Mouse (Mus musculus) liver, embryonic 13.5 days (tissue): ENCODE data around the gene Dcp1b. TPM values are rescaled to one million over a fixed set of nuclear protein-coding genes. Genes with fewer than 3 reads are reported as not detected.
"Not testable (repeated sequence)": the region's sequence is repeated elsewhere in the genome, so short reads cannot be mapped to it uniquely, and the experiment has no call there.

Experiments
- ATAC-seq: fragments of 200-750 bp; cut with Nextera tagmentation; 2 replicates; pipeline ENCODE4 v1.8.0; 2017; ENCODE audit warnings: low read depth, mild to moderate bottlenecking, moderate number of reproducible peaks, moderate library complexity
- DNase-seq: peaks from one replicate; pipeline ENCODE4 v3.0.0; 2022
- H3K27ac ChIP-seq: fragments of 300-500 bp; sonication (generic); 2 replicates; pipeline ENCODE4 v1.5.1; 2015; ENCODE audit warnings: moderate library complexity, mild to moderate bottlenecking, inconsistent platforms
- H3K27me3 ChIP-seq: fragments of 300-500 bp; sonication (generic); 2 replicates; pipeline ENCODE4 v1.6.1; 2015; ENCODE audit warnings: mild to moderate bottlenecking, inconsistent platforms
- H3K36me3 ChIP-seq: fragments of 300-500 bp; sonication (generic); 2 replicates; pipeline ENCODE4 v1.6.1; 2015; ENCODE audit warnings: mild to moderate bottlenecking, inconsistent platforms
- H3K4me1 ChIP-seq: fragments of 300-500 bp; sonication (generic); replicated peaks from 2 replicates; pipeline ENCODE4 v1.6.1; 2015; ENCODE audit warnings: inconsistent platforms
- H3K4me2 ChIP-seq: fragments of 300-500 bp; sonication (generic); 2 replicates; pipeline ENCODE4 v1.6.1; 2015; ENCODE audit warnings: inconsistent platforms, mild to moderate bottlenecking, moderate library complexity
- H3K4me3 ChIP-seq: fragments of 300-500 bp; sonication (generic); replicated peaks from 2 replicates; pipeline ENCODE4 v1.5.1; 2015; ENCODE audit warnings: mild to moderate bottlenecking, inconsistent platforms
- H3K9ac ChIP-seq: fragments of 300-500 bp; sonication (generic); 2 replicates; pipeline ENCODE4 v1.6.1; 2015; ENCODE audit warnings: mild to moderate bottlenecking, inconsistent platforms
- H3K9me3 ChIP-seq: fragments of 300-500 bp; sonication (generic); replicated peaks from 2 replicates; pipeline ENCODE4 v1.6.1; 2016; ENCODE audit warnings: inconsistent platforms
- WGBS: fragments of 180-500 bp; shearing (Covaris S2); methylation state at CpG from one replicate; pipeline ENCODE4 v1.1.7; 2015; ENCODE audit not compliant: insufficient replicate concordance; 5-methylcytosine and 5-hydroxymethylcytosine counted together
- polyA plus RNA-seq: library from polyadenylated mRNA; unstranded; fragments of >200 nt; fragmentation: Nextera tagmentation; extraction: Ambion mirVana; gene quantifications from 2 replicates; pipeline ENCODE4 v1.2.1, GENCODE M21; 2015

Gene Dcp1b
- polyA plus RNA-seq, 1 experiment from 2014 or later = 3.2 TPM

- no peak for ATAC-seq
- no peaks in the 10 kb centered on the region for H3K27me3 ChIP-seq
- H3K4me1 ChIP-seq = peaks cover 13% of the 10 kb centered on the region
- H3K9ac ChIP-seq = no peak overlapping the region
- H3K36me3 ChIP-seq = peaks cover 20% of the 10 kb centered on the region
- no peak overlapping the region for H3K27ac ChIP-seq
- no peak for DNase-seq
- H3K4me3 ChIP-seq = no peak overlapping the region
- H3K4me2 ChIP-seq = no peak overlapping the region
- 76% methylated on average over 7 of the region's 7 CpGs for WGBS
- H3K9me3 ChIP-seq = no peaks in the 10 kb centered on the region
These were observed 19.5 kb downstream of the Dcp1b start for GRCm38 (mm10) chr6:119194601-119195000.

DNA sequence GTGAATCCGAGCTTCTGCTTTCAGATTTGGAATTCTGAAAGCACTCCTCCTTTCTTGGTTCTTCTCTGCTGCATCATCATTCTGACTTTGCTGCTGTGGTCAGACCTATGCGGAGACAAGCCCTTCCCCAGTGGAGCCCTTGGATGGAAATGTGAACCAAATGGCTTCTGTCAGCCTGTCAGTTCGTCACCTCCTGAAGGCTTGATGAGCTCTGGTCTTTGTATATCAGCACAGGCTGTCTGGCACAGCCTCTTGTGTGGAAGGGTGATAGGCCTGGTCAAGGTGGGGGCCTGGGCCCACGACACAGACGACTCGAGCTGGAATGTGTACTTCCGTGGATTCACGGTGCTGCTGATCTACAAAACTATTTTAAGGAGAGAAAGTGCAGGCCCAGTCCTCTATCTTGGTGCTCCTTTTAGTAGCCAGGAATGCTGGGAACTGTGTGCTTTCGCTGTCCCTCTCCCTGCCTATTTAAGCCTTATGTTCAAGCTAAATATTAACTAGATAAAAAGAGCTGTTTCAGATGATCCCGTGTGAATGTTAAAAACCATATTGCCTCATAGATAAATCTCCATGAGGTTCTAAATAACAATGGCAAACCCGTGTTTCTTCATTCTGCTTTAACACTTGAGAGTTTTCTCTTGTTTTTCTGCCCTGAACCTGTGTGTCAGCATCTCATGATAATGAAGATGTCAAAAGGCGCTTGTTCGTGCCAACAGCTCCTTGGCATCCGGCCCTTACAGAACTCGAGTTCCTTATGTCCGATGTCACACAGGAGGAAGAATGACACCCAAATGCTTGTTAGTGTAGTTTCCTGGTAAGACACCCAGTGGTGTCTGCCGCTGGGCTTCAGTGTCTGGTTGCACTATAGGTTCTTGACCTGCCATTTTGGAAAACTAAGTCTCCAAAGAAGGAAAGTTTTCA lies 21.6 kb downstream of the Dcp1b start, which contains the start of gene Cacna1c:
Gene Cacna1c (minus strand): TSS at position 37 of the 924 bp plus-strand sequence.
- WGBS = 55% methylated on average over 17 of the region's 17 CpGs
- no peak within 1 kb of the TSS for H3K4me2 ChIP-seq
- no peak for ATAC-seq
- H3K9me3 ChIP-seq = no peaks in the 10 kb centered on the region
- no peak within 1 kb of the TSS for H3K27ac ChIP-seq
- no peak within 1 kb of the TSS for H3K4me3 ChIP-seq
- DNase-seq = no peak
- H3K9ac ChIP-seq = no peak within 1 kb of the TSS
- peaks cover 20% of the 10 kb centered on the region for H3K36me3 ChIP-seq
- H3K27me3 ChIP-seq = no peaks in the 10 kb centered on the region
- H3K4me1 ChIP-seq = peaks cover 15% of the 10 kb centered on the region

GRCm38 (mm10) chr6:119198534-119199273 lies 23.7 kb downstream of the Dcp1b start:
- 61% methylated on average over 15 of the region's 15 CpGs for WGBS
- Histone ChIP-seq H3K27ac (no peak overlapping the region), H3K4me3 (no peak overlapping the region)

DNA sequence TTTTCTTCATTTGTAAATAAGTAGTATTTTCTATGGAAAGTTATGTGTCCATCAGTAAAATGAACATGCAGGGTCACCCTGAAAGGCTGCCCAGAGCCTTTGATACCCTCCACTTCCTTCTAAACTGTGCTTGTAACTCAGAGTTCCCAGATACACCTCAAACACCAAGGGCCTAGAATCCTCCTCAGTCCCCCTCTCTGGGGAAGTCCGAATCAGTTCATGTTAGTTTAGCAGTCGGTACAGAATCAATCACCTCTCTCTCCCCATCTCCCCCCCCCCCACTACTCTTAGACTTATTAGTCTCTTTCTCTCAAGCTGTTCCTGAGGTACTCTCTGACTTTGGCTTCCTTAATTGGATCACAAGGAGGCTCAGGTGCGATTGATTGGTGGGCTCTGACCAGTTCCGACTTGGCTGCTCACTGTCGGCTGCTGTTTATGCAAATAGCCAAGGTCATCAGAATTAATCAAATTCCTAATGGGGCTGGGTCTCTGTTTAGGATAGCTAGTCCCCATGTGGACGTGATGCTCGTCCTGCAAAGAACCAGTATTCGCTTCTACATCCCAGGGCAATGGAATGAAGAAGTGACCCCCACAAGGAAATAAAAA lies 24.3 kb downstream of the Dcp1b start:
- Histone ChIP-seq H3K4me1 (peaks cover 15% of the 10 kb centered on the region), H3K36me3 (peaks cover 8% of the 10 kb centered on the region; the same call in 1 of the 2 replicates), H3K4me3 (no peak overlapping the region), H3K4me2 (no peak overlapping the region), H3K27me3 (no peaks in the 10 kb centered on the region), H3K27ac (no peak overlapping the region), H3K9ac (no peak overlapping the region), H3K9me3 (no peaks in the 10 kb centered on the region)
- DNase-seq (no peak), ATAC-seq (no peak)
- 59% methylated on average over 8 of the region's 8 CpGs for WGBS

More at GRCm38 (mm10) chr6:119198534-119199273, 23.7 kb downstream of the Dcp1b start:
- no peak for ATAC-seq
- Histone ChIP-seq H3K4me2 (no peak overlapping the region), H3K4me1 (peaks cover 15% of the 10 kb centered on the region), H3K36me3 (peaks cover 8% of the 10 kb centered on the region), H3K9me3 (no peaks in the 10 kb centered on the region), H3K9ac (no peak overlapping the region), H3K27me3 (no peaks in the 10 kb centered on the region)
- no peak for DNase-seq

DNA sequence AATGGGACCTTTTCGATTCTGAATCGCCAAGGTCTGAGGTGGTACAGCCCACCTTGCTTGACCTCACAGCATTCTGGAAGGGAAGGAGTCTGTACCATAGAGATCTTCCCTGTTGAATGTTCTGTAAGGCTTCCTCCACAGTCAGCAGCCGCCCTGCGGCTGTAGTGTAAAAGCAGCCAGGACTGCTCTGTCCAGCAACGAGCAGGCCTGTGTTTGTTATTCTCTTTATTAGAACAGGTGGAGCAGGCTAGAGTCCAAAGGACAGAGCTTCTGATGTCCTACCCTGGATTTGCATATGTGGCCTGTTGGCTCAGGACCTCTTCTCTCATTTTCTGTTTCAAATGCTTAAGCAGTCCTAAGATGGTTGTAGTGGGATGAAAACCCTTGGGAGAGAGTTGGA lies 25.3 kb downstream of the Dcp1b start:
- ATAC-seq (peak; percentile 70; the same call in 1 of the 2 replicates), DNase-seq (no peak)
- Histone ChIP-seq H3K27ac (peak overlapping the region; percentile 9; the same call in 1 of the 2 replicates), H3K36me3 (peaks cover 8% of the 10 kb centered on the region; the same call in 1 of the 2 replicates), H3K4me1 (peaks cover 15% of the 10 kb centered on the region), H3K9me3 (no peaks in the 10 kb centered on the region), H3K9ac (no peak overlapping the region), H3K4me2 (no peak overlapping the region), H3K27me3 (no peaks in the 10 kb centered on the region), H3K4me3 (no peak overlapping the region)
- 71% methylated on average over 5 of the region's 5 CpGs for WGBS

DNA sequence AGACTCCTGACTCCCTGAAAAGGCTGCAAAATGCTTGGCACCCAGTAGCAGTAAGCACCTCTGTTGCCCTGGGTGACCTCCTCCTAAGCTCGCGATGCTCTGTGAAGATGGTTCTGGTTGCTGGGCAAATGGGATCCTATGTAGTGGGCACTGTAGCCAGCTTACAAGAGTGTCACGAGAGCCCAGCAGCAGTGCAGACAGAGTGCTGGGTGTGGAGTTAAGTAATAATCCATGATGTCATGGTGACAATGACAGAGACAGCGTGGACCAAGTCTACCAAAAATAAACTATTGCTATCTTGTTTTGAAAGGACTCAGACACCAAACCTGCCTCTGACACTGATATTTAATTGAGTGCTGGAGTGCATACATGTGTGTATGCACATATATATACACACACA lies 26.5 kb downstream of the Dcp1b start:
- Histone ChIP-seq H3K27ac (no peak overlapping the region), H3K4me3 (no peak overlapping the region), H3K36me3 (peaks cover 8% of the 10 kb centered on the region; the same call in 1 of the 2 replicates), H3K4me2 (no peak overlapping the region), H3K27me3 (no peaks in the 10 kb centered on the region), H3K9ac (no peak overlapping the region), H3K4me1 (peaks cover 6% of the 10 kb centered on the region), H3K9me3 (no peaks in the 10 kb centered on the region)
- 83% methylated on average over 4 of the region's 4 CpGs for WGBS
- ATAC-seq = no peak
- no peak for DNase-seq

DNA sequence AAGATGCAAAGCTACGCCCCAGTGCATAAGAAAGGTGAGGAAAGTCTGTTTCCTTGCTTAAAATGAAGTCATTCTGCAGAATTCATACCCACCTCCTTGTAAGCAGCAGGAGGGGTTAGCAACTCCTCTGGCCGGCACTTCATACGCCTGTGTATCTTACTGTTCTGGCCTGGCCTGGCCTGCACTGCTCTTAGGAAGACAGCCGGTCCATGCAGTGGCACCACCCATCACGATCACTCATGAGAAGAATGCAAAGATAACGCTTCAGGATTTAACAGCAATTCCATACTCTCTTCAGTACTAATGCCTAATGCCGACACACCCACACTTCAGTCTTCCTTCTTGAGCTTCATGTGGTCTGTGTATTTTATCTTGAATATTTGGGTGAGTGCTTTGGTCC lies 29.2 kb downstream of the Dcp1b start:
- no peaks in the 10 kb centered on the region for H3K9me3 ChIP-seq
- DNase-seq = no peak
- H3K36me3 ChIP-seq = peaks cover 8% of the 10 kb centered on the region; the same call in 1 of the 2 replicates
- H3K27me3 ChIP-seq = no peaks in the 10 kb centered on the region
- no peak overlapping the region for H3K4me2 ChIP-seq
- H3K9ac ChIP-seq = no peak overlapping the region
- peaks cover 3% of the 10 kb centered on the region; the same call in 1 of the 2 replicates for H3K4me1 ChIP-seq
- 78% methylated on average over 7 of the region's 7 CpGs for WGBS
- no peak overlapping the region for H3K4me3 ChIP-seq
- H3K27ac ChIP-seq = no peak overlapping the region
- ATAC-seq = no peak

- ATAC-seq = no peak
These were observed 29.9 kb downstream of the Dcp1b start for GRCm38 (mm10) chr6:119204915-119205314.

DNA sequence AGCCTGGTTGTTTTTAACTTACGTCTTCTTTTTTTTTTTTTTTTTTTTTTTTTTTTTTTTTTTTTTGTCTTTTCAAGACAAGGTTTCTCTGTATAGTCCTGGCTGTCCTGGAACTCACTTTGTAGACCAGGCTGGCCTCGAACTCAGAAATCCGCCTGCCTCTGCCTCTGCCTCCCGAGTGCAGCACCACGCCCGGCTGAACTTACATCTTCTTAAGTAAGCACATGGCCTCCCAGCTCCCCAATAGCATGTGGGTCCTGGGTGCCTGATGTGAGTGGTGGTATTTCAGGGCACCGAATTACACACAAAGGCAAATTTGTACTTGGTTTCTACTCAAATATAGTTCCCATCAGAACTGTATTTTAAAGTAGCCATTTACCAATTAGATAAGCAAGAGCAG lies 31.0 kb downstream of the Dcp1b start:
- not testable (repeated sequence) for H3K4me2 ChIP-seq, H3K4me3 ChIP-seq, ATAC-seq, H3K36me3 ChIP-seq, DNase-seq, H3K9ac ChIP-seq, H3K27ac ChIP-seq, H3K27me3 ChIP-seq, H3K9me3 ChIP-seq, H3K4me1 ChIP-seq
- 80% methylated on average over 7 of the region's 7 CpGs for whole genome bisulfite sequencing

More at GRCm38 (mm10) chr6:119204915-119205314, 29.9 kb downstream of the Dcp1b start:
- no peak overlapping the region for H3K4me2 ChIP-seq
- H3K4me3 ChIP-seq = no peak overlapping the region
- H3K27me3 ChIP-seq = no peaks in the 10 kb centered on the region
- no peak for DNase-seq
- H3K9ac ChIP-seq = no peak overlapping the region
- no peak overlapping the region for H3K27ac ChIP-seq
- peaks cover 8% of the 10 kb centered on the region; the same call in 1 of the 2 replicates for H3K36me3 ChIP-seq
- 75% methylated on average over 3 of the region's 3 CpGs for WGBS
- H3K9me3 ChIP-seq = no peaks in the 10 kb centered on the region
- no peaks in the 10 kb centered on the region; the same call in 1 of the 2 replicates for H3K4me1 ChIP-seq

DNA sequence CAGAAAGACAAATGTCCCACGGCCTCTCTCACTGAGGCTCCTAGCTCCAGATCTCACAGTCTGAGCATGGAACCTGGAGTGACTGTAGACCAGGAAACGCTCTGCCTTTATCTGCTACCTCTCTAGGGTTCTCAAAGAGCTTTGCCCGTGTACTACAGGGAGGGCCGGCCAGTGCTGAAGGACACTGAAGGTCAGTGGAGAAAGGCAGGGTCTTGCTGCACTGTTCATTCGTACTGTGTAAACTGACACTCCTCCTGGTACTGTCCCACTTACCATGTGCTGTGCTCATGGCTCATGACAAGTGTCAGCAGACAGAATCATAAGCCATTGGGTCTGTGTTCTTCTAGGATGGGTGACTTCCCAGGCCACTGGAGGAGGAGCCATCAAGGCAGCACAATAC lies 38.3 kb downstream of the Dcp1b start:
- no peaks in the 10 kb centered on the region for H3K4me1 ChIP-seq
- peaks cover 37% of the 10 kb centered on the region for H3K36me3 ChIP-seq

DNA sequence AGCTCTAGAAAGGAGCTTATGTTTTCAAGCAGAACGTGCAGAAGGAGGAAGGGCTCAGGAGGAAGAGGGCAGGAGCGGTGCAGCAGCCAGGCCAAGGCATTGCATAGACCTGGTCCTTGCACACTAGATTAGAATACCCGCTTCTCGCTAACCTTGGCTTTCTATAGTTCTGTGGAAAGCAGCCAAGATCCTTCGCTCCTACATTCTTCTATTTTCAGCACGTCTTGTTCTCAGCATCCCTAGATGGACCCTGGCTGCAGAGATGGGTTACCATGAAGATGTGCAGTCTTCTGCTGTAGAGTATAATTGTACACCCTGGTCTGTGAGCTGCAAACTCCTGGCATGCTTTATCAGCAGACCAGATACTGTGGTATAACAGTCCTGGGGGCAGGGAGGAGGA lies 39.1 kb downstream of the Dcp1b start:
- H3K27me3 ChIP-seq = no peaks in the 10 kb centered on the region
- no peak for DNase-seq
- H3K36me3 ChIP-seq = peaks cover 37% of the 10 kb centered on the region
- no peaks in the 10 kb centered on the region for H3K4me1 ChIP-seq
- H3K4me3 ChIP-seq = no peak overlapping the region
- H3K9me3 ChIP-seq = no peaks in the 10 kb centered on the region
- WGBS = 75% methylated on average over 6 of the region's 6 CpGs
- H3K27ac ChIP-seq = no peak overlapping the region
- H3K9ac ChIP-seq = no peak overlapping the region
- no peak for ATAC-seq
- H3K4me2 ChIP-seq = no peak overlapping the region

More for the DNA sequence above, 38.3 kb downstream of the Dcp1b start:
- Histone ChIP-seq H3K4me3 (no peak overlapping the region), H3K27ac (no peak overlapping the region), H3K9ac (no peak overlapping the region), H3K27me3 (no peaks in the 10 kb centered on the region), H3K4me2 (no peak overlapping the region), H3K9me3 (no peaks in the 10 kb centered on the region)
- 72% methylated on average over 5 of the region's 5 CpGs for WGBS
- DNase-seq = no peak
- no peak for ATAC-seq
